Mouse (Mus musculus) NIH3T3 (cell line): ENCODE results near the gene Thoc5.

Experiments used
- DNase-seq: peaks from one replicate; pipeline ENCODE4 v3.0.0-alpha.2; 2012; ENCODE audit warnings: low read depth

Thoc5 gene

DNA sequence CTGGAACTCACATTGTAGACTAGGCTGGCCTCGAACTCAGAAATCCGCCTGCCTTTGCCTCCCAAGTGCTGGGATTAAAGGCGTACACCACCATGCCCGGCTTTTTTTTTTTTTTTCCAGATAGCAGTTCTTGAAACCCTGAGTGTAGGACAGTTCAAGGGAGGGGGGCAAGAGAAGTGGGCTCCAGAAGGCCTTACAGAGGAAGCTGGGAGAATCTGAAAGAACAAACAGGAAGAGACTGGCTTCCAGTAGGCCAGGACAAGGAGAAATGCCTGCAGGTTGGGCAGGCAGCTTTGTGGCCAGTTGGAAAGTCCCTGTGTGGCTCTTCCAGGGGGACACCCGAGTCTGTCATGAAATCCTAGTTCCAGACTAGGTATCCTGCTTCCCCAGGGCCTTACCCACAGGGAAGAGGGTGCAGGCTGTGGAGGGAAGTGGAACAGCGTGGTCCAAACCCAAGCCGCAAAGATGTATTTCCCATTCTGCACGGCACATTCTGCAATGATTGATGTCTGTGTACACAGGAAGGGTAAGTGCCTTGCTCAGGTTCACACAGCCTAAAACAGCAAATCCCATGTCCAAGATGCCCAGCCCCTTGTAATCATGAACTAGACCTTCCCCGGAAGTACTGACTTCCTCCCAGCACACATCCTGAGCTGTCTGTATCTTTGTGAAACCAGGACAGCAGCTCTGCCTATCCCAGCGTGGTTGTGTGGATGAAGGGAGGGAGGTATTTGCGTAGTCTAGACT is 79.4 kb downstream of the Thoc5 start:
- DNase-seq: no peak

- DNase-seq: peak; percentile 88
Observed at GRCm38 (mm10) chr11:4975623-4976022, 80.5 kb downstream of the Thoc5 start.
